Mouse (Mus musculus) heart, postnatal 10 days (tissue): ENCODE measurements around the gene Fbxo33. TPM values are rescaled to one million over a fixed set of nuclear protein-coding genes. Genes with fewer than 3 reads are reported as not detected.

ENCODE experiments used
- DNase-seq, 2 experiments: peaks; one replicate each; pipeline ENCODE4 v3.0.0; 2021
- intact Hi-C: fragments of 180-260 bp; cut with DNase I; formaldehyde crosslinking; loops from one replicate; pipeline ENCODE4 v1.15.1; 2025
- microRNA-seq, 2 experiments: library from miRNA; unstranded; fragments of <30 nt; microRNA quantifications; one replicate each; pipeline ENCODE4 v1.2.0; 2022
- total RNA-seq, 2 experiments: library from RNA; stranded (reverse); gene quantifications; 2 replicates each; pipeline ENCODE4 v1.2.3; 2021

Gene Fbxo33
- total RNA-seq, 2 experiments from 2014 or later, result 10.3 to 11.2 TPM

GRCm38 (mm10) chr12:59199361-59199760, 20.2 kb downstream of the Fbxo33 start:
- intact Hi-C loops, result no loop called here
- DNase-seq, result no peak

DNA sequence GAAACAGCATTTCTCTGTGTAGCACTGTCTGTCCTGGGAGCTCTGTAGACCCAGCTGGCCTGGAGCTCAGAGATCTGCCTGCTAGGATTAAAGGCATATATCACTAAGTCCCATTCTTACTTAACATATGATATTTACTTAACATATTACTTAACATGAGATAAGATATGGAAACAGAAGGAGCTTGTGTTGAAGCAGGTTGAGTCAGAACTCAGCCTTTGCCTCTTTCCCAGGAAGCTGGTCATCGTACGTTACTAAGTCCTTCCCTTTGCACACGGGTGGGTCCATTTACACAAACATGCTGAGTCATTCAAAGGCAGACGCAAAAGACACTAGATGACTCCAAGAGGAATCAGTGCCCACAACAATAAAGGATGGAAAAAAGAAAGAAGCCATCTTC, 20.8 kb downstream of the Fbxo33 start:
- intact Hi-C loops, result no loop called here
- no peak for DNase-seq

DNA sequence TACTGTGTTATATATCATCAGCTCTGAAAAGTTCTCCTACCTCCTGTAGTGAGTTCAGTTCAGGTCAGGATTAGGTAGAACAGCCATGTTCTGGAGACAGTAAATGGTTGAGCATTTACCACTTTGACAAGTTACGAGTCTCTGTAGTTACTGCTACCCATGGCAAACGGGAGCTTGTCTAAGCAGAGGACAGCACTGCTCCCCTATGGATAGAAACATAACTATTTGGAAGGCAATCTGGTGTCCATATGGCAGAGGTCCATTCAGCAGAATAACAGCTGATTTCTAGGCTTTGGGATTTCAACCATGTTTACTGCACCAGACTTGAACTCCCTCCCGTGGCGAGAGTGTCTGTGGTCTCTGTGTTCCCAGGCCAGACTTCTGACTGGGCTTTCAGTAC, 23.6 kb downstream of the Fbxo33 start:
- intact Hi-C loops, result no loop called here
- DNase-seq, result no peak

DNA sequence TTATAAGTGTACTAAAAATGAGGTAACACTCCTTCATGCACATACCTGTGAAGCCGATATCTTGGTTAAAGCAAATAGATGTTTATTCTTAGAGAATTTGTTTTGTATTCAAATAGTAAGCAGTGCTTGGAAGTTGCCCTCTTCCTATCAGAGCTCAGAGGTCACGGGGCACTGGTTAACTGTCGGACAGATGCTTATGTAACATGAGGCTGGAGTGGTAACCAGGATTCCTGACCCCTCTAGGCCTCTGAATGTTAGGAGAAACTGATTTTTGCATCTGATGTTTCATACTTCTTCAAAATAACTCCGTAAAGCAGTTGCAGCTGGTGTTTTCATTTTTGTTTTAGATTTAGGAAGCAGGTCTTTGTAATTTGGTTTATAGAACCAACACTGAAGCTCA, 24.5 kb downstream of the Fbxo33 start:
- DNase-seq, result no peak
- intact Hi-C loops, result no loop called here

GRCm38 (mm10) chr12:59194341-59195003, 25.1 kb downstream of the Fbxo33 start:
- intact Hi-C loops, result no loop called here
- DNase-seq, result no peak

DNA sequence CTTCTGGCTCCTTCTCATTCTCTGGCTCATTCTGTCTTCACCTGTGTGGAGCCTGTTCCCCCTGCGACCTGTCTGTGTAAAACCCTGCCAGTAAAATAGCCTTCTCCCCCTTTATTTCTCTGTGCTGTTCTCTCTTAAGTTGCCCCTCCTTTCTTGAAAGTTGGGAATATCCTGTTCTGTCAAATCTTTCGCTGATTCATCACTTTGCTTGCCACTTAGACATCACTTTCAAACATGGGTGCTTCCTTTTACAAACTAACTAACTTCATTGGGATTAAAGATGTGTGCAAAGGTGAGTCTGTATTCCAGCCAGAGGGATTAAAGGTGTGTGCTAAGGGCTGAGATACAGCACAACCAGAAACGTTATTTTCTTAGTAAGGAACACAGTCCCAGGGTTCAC, 25.9 kb downstream of the Fbxo33 start:
- DNase-seq, result no peak

DNA sequence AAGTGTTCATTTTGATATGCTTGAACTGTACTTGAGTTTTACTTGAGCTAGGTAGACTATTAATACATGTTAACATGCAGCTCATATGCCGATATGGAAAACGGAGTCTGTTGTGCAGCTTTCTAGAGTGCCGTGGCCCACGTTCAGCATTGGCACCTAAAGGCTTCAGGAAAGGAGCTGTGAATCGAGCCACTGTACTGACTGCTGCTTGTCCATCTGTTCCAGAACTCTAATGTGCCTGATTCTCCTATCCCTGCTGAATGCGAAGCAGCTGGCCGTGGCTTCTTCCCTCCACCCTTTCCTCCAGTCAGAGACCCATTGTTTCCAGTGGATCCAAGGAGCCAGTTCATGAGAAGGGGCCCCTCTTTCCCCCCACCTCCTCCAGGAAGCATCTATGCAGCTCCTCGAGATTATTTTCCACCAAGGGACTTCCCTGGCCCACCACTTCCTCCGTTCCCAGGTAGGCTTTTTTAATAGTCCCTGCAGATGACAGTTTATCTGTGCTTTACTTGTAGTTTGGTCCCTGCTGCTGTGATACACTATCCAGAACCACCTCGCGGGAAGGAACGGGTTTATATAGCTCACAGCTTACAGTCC, 31.3 kb downstream of the Fbxo33 start:
- intact Hi-C loops, result no loop called here

More for the DNA sequence above, 25.9 kb downstream of the Fbxo33 start:
- intact Hi-C loops, result no loop called here

DNA sequence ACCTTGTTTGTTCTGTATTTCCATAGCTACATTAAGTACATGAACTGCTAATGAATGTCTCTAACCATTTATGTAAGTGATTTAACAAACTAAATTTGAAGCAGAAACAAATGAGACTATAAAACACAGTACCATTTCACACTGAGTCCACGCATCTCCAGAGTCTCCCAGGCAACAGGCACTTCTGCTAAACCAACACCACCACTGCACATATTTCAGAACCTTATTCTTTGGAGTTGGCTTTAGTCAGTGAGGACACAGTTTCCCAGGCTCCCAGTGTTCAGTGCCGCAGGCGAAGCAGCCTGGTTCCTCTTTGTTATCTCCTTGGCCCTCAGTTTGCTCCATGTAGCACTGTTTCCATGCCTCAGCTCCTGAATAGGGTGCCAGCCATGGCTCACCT, 41.7 kb downstream of the Fbxo33 start:
- intact Hi-C loops, result no loop called here
- no peak for DNase-seq

More for the DNA sequence above, 31.3 kb downstream of the Fbxo33 start:
- no peak for DNase-seq

GRCm38 (mm10) chr12:59169935-59170334, 49.6 kb downstream of the Fbxo33 start:
- intact Hi-C loops, result no loop called here
- DNase-seq, result no peak

DNA sequence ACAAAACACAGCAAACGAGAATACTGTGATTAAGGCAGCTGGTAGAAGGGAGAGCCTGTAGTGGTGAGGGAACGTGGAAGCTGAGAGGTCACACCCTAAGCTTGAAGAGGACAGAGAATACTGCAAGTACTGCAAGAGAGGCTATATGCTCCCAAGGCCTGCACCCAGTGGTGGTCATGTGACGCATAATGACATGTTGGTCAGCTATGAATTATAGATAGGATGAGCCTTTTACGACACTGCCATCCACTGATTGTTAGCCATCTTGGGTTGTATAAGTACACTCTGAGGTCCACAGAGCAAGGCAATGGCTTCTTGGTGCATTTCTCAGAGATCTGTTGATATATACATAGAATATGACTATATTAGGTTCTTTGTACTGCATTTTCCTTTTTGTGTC, 53.0 kb downstream of the Fbxo33 start:
- DNase-seq, result no peak
- intact Hi-C loops, result no loop called here

DNA sequence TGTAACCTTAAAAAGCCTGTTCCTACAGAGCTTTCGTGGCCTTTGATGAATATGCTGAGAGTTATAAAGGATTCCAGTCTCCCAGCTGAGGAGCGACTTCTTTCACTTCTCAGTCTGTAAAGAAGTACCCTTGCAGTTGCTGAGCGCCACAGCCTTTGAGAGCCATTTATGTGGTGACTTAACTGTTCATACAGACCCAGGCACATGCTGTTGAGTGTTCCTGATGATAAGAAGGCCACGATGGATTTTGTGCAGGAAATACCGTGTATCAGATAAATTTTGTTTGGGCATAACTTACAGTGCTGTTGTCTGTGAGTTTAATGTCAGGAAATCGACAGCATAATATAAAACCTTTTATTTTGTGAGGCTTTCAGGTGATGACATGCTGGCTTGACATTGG, 55.0 kb downstream of the Fbxo33 start:
- DNase-seq, result no peak
- intact Hi-C loops, result no loop called here

DNA sequence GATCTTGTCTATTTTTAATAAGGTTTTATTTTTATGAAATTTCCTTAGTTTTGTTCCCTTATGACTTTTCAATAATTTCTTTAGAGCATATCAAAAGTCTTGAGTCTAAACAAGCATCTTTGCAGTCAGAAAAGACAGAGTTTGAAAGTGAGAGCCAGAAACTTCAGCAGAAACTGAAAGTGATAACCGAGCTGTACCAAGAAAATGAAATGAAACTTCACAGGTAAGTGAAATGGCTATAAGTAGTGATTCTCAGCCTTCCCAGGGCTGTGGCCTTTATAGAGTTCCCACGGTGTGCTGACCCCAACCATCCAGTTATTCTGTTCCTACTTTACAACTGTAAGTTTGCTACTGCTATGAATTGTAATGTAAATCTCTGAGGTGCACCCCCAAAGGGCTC, 56.7 kb downstream of the Fbxo33 start:
- DNase-seq, result no peak
- intact Hi-C loops, result no loop called here

DNA sequence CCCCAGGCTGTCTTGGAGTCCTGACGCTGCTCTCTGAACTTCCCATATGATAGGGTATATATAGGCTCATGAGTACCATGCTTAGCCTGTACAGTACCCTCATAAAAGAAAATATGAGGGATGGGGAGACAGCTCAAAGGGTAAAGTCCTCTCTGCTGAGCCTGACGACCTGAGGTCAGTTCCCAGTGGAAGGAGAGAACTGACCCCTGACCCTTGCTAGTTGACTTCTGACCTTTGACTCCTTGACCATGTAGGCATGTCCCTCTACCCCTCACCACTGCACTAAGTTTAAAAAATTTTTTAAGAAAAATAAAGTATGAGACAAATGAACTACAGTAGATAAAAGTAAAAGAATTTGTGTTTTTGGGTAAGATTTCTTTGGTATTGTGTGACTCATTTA, 58.4 kb downstream of the Fbxo33 start:
- intact Hi-C loops, result no loop called here
- no peak for DNase-seq

Small RNAs within 50 kb of the gene (microRNA-seq; reads per million reads assigned to microRNA genes)
- 0 reads per million in 2 experiments for gene Gm27284

Other genes with a start within 250 kb of the Fbxo33 start
- 10 to 100 TPM; 47.6 to 49.5 TPM for gene Sec23a, start 207.7 kb downstream of the Fbxo33 start, total RNA-seq
- 1 to 10 TPM; 6.9 to 7.5 TPM for gene Gemin2, start 206.3 kb downstream of the Fbxo33 start, total RNA-seq
- gene Trappc6b, start 158.3 kb downstream of the Fbxo33 start, total RNA-seq, result 10 to 100 TPM; 65.3 to 66.2 TPM
- gene Pnn, start 152.8 kb downstream of the Fbxo33 start, total RNA-seq, result 10 to 100 TPM; 26.1 to 29.4 TPM
- 10 to 100 TPM; 62.8 to 65.1 TPM for gene Mia2, start 123.9 kb downstream of the Fbxo33 start, total RNA-seq